Mouse (Mus musculus) heart, postnatal 0 days (tissue): ENCODE data around the gene Alox12b.

Experiments
- CTCF ChIP-seq: IDR thresholded peaks from 2 replicates; pipeline ENCODE4 v1.5.1; 2016; ENCODE audit warnings: antibody characterized with exemption, control low read depth, low read depth
- EP300 ChIP-seq: IDR thresholded peaks from 2 replicates; pipeline ENCODE4 v1.6.1; 2016; ENCODE audit warnings: antibody characterized with exemption, low read depth

DNA sequence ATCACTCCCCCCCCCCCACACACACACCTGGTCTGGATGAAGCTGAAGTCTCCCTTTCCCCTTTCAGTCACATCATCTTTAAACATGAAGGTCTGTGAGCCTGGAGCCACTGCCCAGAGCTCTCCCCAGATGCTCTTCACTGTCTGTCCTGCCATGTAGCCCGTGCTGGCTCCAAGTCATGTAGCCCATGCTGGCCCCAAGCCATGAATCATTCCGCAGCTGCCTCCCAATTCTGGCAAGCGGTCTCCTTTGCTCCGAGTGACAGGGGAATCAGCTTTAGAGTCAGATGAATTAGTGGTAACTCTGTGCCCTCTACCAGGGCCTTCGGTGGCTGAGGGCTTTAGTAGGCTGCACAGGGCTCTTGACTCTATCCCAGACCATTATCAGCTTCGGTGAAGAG, 7.1 kb upstream of the Alox12b start:
- TF ChIP-seq EP300 (no peak), CTCF (no peak)
